Mouse (Mus musculus) liver, postnatal 0 days (tissue): ENCODE measurements at regions not wholly inside any gene's neighbourhood (a gene's known extent, or its start where the extent isn't known, plus 50 kb on each side); places are given as distances from the start of the nearest gene placed in this dataset.

Experiments
- CTCF ChIP-seq: sonication (generic); IDR thresholded peaks from 2 replicates; pipeline ENCODE4 v1.5.1; 2016; ENCODE audit warnings: antibody characterized with exemption, low read depth
- EP300 ChIP-seq: IDR thresholded peaks from 2 replicates; pipeline ENCODE4 v1.6.1; 2016; ENCODE audit warnings: antibody characterized with exemption, low read depth, mild to moderate bottlenecking

- TF ChIP-seq CTCF = no peak
- TF ChIP-seq EP300 = no peak
Measured at GRCm38 (mm10) chr4:11893560-11894205, 87.4 kb downstream of the Gm10604 start.
